ENCODE assay signal across 39 mouse cellular contexts in genomic region chr19:24902821-24903220, GRCm38 (mm10). TPM values are rescaled to one million over a fixed set of nuclear protein-coding genes. Genes with fewer than 3 reads are reported as not detected.
"Had no signal": no experiment of that assay in that cellular context is flagged by ENCODE, and none has a peak within 500 bp of the region (broad histone marks: within the 10 kb centered on the region; RNA-seq: fewer than 3 reads in every experiment).

No protein-coding gene starts in this region.

- DNase-seq: cerebellum, adult 2 months; cerebellum, adult 8-10 months; cerebellum, adult 9-10 months; cerebellum, adult 9-11 months; cerebellum, postnatal 10 days; cerebellum, postnatal 14 days; cerebellum, postnatal 25 days; cerebellum, postnatal 36 days; embryo, embryonic 11 days; forebrain, postnatal 0 days; gastrocnemius, adult 2 months; gastrocnemius, postnatal 10 days; gastrocnemius, postnatal 14 days; gastrocnemius, postnatal 25 days; gastrocnemius, postnatal 36 days; heart, adult 18-20 months; heart, adult 2 months had no signal

- H3K4me3 ChIP-seq: embryonic facial prominence, embryonic 10.5 days; embryonic facial prominence, embryonic 12.5 days; embryonic facial prominence, embryonic 13.5 days; embryonic facial prominence, embryonic 15.5 days; erythroblast, embryonic 14.5 days; forebrain, embryonic 10.5 days; forebrain, embryonic 12.5 days; forebrain, embryonic 13.5 days; forebrain, embryonic 15.5 days; gastrocnemius, adult 2 months; heart, adult 2 months had no signal

- H3K9me3 ChIP-seq: embryonic facial prominence, embryonic 10.5 days; embryonic facial prominence, embryonic 12.5 days; embryonic facial prominence, embryonic 13.5 days; embryonic facial prominence, embryonic 15.5 days; forebrain, embryonic 10.5 days; forebrain, embryonic 12.5 days; forebrain, embryonic 13.5 days; forebrain, embryonic 15.5 days had no signal

- H3K9ac ChIP-seq: embryonic facial prominence, embryonic 12.5 days; embryonic facial prominence, embryonic 13.5 days; embryonic facial prominence, embryonic 15.5 days; forebrain, embryonic 12.5 days; forebrain, embryonic 13.5 days; forebrain, embryonic 15.5 days; forebrain, postnatal 0 days had no signal

- H3K27ac ChIP-seq: embryonic facial prominence, embryonic 10.5 days; embryonic facial prominence, embryonic 12.5 days; embryonic facial prominence, embryonic 13.5 days; embryonic facial prominence, embryonic 15.5 days; forebrain, embryonic 10.5 days; forebrain, embryonic 12.5 days; forebrain, embryonic 13.5 days; forebrain, embryonic 15.5 days; gastrocnemius, adult 2 months; heart, adult 2 months had no signal

- H3K36me3 ChIP-seq: embryonic facial prominence, embryonic 10.5 days; embryonic facial prominence, embryonic 12.5 days; embryonic facial prominence, embryonic 13.5 days; embryonic facial prominence, embryonic 15.5 days; forebrain, embryonic 10.5 days; forebrain, embryonic 12.5 days; forebrain, embryonic 15.5 days had no signal

- H3K4me2 ChIP-seq: embryonic facial prominence, embryonic 12.5 days; embryonic facial prominence, embryonic 13.5 days; embryonic facial prominence, embryonic 15.5 days; forebrain, embryonic 12.5 days; forebrain, embryonic 13.5 days; forebrain, embryonic 15.5 days had no signal

- ATAC-seq: forebrain, embryonic 13.5 days; forebrain, embryonic 14.5 days; forebrain, embryonic 15.5 days; forebrain, embryonic 16.5 days; forebrain, postnatal 0 days had no signal

RNA-seq across cellular contexts. Expression of gene Foxd4, which starts 1.8 kb away (rescaled TPM):
- total RNA-seq: forebrain, postnatal 0 days; gastrocnemius, adult 18-20 months; gastrocnemius, adult 2 months; gastrocnemius, adult 8-10 months; gastrocnemius, postnatal 10 days; gastrocnemius, postnatal 14 days; gastrocnemius, postnatal 25 days; gastrocnemius, postnatal 36 days; gastrocnemius, postnatal 4 days; granulocyte monocyte progenitor cell, adult 5-6 weeks; heart, adult 18-20 months; heart, adult 2 months had no signal
- polyA plus RNA-seq: cortical plate, adult 2 months; embryonic facial prominence, embryonic 10.5 days; embryonic facial prominence, embryonic 11.5 days; embryonic facial prominence, embryonic 12.5 days; embryonic facial prominence, embryonic 13.5 days; embryonic facial prominence, embryonic 14.5 days; embryonic facial prominence, embryonic 15.5 days; erythroblast, embryonic 14.5 days; forebrain, embryonic 10.5 days; forebrain, embryonic 11.5 days; forebrain, embryonic 13.5 days; forebrain, embryonic 14.5 days; forebrain, embryonic 15.5 days; forebrain, embryonic 16.5 days; forebrain, postnatal 0 days; frontal cortex, adult 2 months; gonadal fat pad, adult 2 months; heart, adult 2 months had no signal

RNA-seq across cellular contexts. Expression of gene Pgm5, which starts 41.2 kb away (rescaled TPM):
- total RNA-seq: common myeloid progenitor, adult 5-6 weeks; granulocyte monocyte progenitor cell, adult 5-6 weeks had no signal
- polyA plus RNA-seq: erythroblast, embryonic 14.5 days had no signal
